Mouse (Mus musculus) right cerebral cortex, adult 18-20 months (tissue): ENCODE measurements around the gene Hmcn1.

ENCODE experiments used
- DNase-seq: peaks from one replicate; pipeline ENCODE4 v3.0.0; 2022; ENCODE audit warnings: mixed read lengths

The Hmcn1 gene

DNA sequence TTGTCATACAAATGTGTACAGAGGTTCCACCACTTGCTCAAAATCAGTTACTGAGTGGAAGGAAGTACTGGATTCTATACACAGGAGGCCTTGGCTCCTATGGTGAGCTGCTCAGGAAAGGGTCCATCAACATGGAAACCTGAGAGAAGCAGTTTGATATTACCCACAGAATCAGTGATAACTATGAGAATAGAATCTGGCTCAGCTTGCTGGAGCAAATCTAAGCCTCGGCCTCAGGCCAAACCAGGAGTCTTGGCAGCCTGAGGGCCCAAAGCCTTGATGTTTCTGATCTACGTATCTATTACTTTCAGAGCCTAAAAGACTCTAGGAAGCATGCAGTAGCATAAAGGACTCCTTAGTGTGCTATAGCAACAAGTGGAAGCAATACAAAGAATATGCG is 220.3 kb downstream of the Hmcn1 start:
- DNase-seq: no peak

DNA sequence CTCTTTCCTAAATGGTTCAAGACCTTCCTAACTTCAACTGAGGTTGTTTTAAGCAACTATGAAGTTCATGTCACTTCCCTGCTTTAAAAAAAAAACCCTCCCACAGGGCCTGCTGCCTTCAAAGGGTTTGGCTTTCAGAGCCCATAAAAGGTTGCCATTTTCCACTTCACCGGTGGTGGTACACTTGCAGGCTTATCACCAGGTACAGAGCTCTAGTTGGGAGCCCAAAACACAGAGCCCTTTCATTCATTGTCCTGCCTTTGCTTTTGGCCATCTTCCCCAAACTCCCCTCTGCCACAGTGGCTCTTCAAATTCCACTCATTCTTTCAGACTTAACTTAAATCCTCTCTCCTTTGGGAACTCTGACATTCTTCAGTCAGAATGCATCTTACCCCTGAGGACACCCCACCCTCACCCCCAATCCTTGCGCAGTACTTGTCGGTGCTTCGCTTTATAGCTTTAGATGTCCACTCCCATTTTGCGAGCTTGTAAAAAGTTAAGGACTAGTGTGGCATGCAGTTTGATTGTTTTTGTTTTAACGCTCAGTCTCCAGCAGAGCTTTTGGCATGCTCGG is 222.2 kb downstream of the Hmcn1 start:
- no peak for DNase-seq

DNA sequence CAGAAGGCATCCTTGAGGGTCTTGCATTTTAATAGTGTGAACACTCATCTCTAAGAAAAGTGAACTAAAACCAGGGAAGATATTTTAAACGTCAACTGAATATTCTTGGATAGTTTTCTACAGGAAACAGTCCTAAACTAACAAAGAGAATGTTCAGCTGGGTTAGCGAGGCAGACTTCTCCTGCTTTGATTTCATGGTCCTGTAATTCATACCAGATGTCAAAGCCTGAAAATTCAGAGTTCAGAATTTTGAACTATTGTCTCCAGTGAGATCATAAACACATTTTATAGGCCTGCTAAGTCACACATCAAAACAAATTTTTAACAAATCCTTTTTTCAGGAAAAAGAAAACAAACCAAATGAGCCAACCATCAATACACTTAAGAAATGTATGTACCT is 223.4 kb downstream of the Hmcn1 start:
- DNase-seq: no peak

DNA sequence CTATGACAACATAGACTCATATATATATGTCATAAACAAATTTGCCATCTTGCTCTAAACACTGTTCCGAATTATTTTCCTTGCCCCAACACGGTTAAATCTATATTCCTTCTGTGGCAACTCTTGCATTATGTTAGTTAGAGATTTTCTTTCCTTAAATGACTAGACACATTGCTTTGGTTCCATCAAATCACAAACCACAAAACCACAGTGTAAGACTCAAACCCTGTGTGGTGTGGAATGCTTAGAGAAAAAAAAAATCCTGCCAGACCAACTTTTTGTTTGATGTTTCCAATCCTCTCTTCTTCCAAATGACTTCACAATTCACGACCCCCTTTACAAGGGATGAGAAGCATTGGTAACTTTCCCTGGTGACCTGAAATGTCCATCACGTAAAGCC is 231.6 kb downstream of the Hmcn1 start:
- no peak for DNase-seq

DNA sequence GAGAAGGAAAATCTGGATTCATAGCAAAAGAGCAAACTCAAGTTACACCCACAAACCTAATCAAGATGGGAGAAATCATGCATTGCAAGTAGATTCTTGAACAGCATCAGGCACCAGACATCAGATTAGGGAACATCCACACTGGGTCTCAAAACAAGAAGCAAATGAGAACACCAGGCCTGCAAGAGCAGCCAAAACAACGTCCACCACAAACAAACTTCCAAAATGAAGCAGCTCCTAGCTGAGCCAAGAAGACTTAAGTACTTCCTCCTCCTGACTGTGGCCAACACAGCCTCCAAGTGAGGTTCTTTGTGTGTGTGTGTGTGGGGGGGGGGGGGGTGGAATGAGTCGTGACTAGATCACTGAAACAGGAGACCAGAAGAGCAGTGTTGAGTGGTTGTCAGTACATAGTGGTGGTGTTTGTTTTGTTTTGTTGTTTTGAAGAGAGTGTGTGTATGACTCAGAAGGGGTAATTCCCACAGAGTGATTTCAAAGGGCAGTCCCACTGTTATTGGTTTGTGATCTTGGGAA is 232.4 kb downstream of the Hmcn1 start:
- DNase-seq: no peak

DNA sequence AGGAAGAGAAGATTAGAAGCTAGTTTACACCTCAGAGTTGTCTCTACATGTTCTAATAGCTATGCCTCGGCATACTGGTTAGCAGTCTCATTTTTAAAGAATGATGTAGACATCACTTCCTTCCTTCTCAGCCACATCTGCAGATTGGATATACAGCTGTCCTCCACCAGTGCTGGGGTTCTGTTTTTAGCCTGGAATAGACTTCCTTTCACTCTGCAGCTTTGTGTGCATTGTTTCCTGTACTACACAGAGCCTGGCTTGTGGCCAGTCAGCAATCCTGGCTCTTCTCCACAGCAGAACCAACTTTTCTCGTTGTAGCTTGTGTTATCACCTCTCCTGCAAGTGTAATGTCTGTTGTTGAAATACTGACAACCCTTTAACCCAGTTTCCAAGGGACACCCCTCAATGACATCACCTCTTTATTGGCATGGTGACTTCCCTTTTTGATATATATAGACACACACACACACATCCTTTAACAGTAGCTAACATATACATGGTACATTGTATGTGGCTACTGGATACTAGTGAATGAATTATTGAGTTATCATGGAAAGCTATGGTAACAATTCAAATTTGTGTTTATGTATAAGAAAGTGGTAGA is 233.7 kb downstream of the Hmcn1 start:
- DNase-seq: no peak

DNA sequence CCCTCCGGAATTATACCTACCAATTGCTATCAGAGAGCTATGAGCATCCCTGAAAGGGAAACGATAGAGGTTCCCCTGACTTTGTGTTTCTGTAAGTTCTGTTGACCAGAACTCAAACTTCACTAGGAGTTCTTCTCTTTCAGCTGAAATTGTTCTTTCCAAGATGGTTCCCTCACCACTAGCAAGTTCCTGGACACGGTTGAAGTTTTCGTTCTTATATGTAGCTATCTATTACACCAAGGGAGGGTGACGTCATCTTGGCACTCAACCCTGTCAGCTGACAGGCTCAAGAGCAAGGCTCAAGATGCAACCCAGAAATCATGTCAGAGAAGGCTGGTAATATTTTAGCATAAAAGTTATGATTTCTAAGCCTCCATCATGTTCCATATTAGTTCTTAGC is 239.3 kb downstream of the Hmcn1 start:
- no peak for DNase-seq

DNA sequence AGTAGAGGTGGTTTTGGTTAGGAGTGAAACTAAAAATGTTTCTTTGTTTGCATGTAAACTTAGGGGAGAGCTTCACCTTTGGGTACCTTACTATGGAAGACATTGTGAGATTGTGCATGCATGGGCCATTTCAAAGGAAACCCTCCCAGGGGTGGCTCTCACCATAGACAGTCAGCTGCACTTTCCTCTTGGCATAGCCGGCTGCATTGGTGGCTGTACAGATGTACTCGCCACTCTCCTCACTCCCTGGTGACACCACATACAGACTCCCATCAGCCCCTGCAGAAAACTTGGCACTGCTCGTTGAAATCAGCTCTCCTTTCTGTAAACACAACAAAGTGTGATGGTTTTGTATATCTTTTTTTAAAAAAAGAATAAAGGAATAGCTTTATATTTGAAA is 244.5 kb downstream of the Hmcn1 start:
- DNase-seq: no peak

DNA sequence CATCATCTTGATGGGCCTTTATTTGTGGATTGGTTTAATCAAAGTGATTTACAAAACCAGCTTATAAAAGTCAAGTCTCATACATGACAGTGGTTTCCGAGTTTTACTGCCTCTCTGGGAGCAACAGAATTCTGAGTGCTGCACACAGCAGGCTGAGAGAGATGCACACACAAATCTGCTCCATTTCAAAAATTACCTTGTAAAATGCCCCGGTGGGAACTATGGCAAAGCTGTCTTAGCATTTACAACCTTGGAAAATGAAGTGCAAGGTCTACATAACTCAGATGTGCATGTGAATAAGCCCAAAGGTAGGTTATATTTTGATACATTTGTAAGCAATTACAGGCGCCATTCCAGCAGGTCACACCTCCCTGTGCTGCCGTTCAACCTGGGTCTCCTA is 245.5 kb downstream of the Hmcn1 start:
- no peak for DNase-seq

DNA sequence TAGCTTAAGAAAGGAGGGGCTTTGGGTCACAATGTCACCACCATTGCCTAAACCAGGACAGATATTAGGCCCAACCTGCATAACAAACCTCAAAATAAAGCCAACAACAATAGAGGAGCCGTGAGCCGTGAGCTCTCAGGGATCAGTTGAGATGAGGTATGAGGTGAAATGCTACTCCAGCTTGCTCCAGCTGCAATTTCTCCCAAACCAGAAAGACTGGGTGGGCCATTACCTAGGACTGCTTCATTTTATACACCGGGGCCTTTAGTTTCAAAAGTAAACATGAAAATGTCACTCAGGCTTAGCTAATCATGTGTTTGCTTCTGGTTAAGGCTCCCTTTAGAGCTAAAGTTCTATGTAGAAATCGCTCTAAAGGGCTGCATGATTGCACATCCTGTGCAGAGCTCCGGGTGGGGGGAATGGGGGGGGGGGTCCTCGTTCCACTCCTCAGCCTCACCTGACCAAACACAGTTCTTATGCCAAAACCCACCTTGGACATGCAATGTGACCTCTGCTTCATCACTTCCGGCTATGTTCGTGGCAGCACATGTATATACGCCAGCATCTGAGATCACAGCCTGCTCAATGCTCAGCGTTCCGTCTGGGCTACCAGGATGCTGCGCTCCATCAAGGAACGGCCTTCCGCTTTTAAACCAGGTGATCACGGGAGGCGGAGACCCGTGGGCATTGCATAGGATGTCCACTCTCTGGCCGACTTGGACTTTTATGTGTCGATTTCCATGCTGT is 250.0 kb downstream of the Hmcn1 start:
- DNase-seq: no peak

DNA sequence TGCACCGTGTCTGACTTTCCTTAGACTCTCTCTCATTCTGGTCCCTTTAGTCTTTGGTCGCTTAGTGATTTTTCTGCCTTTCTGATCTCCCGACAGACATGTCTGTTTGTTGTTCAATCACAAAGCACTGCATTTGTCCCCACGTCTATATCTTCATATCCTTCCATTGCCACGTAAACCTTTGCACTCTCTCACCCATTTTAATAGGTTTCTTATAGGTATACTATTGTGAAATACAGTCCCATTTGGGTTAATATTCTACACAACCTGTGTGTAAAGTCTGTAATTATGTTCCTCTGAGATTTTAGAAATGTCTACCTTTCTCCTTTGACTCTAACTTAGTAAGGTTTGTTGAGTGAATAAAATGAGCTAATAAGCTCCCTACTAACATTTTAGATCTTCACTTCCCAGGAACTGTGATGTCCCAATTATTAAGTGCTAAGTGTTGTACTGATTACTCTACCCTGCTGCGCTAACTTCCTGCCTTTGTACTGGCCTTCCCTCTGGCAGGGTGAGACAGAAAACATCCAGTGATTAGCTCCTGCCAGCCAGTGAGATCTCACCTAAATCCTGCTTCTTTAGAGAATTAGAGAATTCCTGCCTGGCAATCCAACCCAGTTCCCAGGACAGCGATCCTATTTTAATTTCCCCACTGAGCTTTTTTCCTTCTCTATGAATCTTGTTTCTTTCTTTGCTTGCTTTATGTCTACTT is 250.7 kb downstream of the Hmcn1 start:
- DNase-seq: no peak

DNA sequence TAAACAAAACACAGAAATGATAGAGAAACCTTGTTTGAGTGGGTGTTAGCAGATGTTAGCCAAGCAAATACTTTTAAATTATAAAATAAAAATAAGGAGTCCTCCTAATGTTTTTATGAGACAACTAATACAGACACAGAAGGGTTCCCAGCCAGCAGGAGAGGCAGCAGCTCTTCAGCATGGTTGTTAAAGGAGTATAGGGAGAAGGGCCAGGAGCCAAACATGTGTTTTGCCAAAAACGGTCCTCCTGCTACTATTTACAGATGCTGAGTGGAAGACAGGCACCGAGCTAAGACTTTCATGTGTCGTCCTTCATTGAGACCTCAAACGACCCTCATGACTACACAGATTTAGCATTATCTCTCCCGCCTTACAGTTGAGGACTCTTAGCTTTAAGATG is 281.8 kb downstream of the Hmcn1 start:
- DNase-seq: no peak

DNA sequence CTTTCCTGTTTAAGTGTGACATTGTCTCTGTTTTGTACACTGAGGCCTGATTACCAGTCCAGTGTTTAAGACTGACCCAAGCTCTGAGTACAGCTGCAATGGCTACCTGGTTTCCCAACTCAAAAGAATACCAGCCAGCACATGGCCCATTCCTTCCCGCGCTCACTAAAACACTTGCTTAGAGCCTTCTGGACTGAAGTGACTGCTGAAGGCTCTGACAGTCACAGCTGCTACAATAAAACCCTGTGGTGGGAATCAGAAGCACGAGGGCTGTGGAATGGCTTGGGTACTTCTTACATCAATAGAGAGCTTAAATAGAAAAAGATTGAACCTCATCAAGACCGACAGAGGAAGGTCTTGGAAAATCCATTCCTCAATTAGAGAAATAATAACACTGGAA is 286.7 kb downstream of the Hmcn1 start:
- no peak for DNase-seq

DNA sequence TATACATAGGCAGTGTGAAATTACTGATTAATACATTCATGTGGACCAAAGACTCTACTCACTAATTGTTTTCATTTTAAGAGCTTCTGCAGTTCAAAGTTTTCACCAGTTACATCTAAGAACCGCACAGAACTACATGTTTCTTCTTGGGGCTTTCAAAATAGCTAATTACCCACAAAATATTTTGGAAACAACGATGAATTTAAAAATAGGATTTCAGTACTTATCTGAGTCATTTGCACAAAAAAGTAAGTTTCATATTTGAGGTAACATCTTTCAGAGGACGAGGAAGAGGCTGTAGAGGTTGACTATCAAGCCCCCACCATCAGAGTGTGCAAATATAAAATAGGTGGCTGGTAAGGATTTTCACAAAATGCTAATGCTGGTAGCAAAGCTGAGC is 295.5 kb downstream of the Hmcn1 start:
- no peak for DNase-seq

DNA sequence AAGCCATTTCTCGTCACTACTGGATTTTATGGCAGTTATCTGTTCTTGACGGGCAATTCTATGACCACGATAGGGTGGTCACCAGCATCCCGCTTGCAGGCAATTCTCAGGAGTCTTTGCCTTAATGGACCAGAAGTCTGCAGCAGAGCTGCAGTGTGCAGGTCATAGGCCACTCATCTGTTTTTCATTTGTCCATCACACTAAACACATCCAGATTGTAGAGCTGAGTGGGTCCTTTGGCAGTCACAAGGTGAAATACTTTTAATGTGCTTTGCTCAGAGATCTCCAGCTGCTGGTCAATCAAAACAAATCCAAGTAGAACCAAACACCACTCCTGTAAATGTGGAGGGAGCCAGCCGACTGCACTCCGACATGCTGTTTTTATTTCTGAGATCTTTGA is 311.2 kb downstream of the Hmcn1 start:
- DNase-seq: no peak

DNA sequence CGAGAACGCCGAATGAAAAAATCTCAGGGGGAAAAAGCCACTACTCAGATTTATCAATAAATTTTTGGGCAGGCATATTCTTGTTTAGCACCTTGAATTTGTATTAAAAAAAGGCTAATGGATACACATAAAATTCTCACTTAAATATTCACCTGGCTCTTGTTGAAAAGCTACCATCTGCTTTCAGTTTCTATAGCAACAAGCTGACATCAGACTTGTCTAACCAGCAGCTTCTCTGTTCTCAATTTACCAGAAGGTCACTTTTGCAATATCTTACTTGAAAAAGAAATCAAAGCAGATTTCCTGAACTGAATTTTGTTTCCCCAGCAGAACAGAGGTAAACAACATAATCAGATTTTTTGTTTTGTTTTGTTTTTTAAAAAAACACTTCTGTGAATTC is 311.8 kb downstream of the Hmcn1 start:
- no peak for DNase-seq

DNA sequence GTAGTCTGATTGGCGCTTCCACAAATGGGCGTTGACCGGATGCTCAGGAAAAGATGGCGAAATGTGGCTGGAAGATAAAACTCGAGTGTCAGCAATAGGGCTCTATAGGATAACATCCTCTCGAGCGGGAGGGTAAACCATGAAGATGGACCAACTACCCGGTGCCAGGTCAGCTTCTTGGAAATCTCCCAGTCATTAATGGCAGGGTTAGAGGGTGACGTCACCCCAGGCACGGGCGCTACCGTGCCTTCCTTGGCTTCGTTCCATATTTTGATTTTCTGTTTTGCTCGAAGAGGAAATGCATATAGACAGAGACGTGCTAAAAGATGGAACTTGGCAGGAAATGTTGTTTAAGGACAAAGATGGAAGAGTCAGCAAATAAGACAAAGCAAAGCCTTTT is 312.2 kb downstream of the Hmcn1 start:
- DNase-seq: no peak

DNA sequence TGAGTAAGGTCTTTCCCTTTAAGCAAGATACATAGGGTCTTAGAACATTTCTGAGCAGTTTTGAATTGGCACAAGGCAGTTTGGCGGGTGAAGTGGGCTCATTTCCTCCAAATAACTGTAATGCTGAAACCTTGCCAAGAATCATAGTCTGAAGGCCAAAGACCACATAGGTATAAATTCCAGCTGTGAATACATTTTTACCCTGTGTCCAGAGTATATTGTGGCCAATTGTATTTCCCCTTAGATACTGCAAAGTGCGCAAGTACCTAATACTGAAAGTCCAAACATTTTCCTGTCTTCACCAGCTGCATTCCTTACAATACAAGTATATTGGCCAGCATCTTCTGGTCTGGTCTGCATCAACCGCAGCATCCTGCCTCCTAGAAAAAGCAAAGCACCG is 312.9 kb downstream of the Hmcn1 start:
- DNase-seq: no peak

DNA sequence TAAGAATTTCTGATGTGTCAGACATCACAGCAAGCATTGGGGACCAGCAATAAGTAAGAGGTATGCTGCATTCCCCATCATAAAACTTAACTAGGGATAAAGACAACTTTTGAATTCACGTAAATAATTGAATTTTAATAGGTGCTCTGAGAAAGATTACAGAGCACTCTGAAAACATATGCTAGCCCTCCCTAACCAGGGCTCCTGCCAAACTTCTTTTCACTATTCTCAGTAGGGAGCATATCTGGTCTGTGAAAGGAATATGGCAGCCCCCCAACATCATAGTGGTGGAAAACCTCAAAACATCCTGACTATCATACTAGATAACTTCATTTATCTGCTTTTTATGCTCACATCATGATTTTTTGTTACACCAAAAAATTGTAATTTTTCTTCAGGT is 347.9 kb downstream of the Hmcn1 start:
- DNase-seq: no peak

DNA sequence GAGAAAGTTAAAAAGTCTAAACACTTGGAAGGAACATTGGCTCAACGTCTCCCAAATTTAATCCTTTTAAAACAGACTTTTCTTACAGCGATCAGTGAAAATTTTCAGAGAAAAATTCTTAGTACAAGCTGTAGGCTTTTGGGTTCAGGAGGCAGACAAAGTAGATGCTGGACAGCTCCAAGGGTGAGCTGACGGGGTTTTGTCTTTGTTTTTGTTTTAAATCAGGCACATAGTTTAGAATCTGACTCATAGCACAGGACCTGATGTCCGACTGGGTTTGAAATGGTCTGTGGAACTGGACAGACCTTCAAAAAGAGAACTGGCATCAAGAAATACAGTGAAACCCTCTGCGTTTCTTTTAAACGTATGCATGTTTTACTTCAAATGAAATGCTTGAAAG is 353.7 kb downstream of the Hmcn1 start:
- DNase-seq: no peak

DNA sequence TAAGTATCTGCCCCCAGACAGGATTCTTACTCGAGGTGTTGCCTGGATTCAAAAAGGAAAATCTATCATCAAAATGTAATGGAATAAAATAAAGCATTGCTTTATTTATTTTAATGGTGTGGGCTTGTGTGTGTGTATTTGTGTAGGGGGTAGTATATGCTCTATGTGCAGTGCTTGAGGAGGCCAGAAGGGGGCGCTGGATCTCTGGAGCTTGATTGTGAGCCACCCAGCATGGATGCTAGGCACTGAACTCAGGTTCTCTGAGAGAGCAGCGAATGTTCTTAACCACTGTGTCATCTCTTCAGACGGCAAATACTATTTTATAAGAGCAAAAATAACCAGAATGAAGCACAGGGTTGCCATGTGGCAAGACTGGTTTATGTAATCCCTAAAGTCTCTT is 360.7 kb downstream of the Hmcn1 start:
- DNase-seq: no peak

DNA sequence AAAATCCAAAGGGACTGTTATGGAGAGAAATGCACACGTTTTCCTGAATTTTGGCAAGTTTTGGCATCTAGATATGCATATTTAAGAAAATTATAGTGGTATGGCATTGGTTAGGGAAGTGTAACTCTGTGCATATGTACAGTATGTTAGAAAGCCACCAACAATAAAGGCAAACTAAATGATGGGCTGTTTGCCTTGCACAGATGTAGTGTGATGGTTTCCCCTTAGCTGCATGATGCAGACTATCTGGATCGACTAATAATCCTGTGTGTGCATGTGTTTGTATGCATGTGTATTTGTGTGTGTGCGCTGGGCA is 361.4 kb downstream of the Hmcn1 start:
- no peak for DNase-seq

DNA sequence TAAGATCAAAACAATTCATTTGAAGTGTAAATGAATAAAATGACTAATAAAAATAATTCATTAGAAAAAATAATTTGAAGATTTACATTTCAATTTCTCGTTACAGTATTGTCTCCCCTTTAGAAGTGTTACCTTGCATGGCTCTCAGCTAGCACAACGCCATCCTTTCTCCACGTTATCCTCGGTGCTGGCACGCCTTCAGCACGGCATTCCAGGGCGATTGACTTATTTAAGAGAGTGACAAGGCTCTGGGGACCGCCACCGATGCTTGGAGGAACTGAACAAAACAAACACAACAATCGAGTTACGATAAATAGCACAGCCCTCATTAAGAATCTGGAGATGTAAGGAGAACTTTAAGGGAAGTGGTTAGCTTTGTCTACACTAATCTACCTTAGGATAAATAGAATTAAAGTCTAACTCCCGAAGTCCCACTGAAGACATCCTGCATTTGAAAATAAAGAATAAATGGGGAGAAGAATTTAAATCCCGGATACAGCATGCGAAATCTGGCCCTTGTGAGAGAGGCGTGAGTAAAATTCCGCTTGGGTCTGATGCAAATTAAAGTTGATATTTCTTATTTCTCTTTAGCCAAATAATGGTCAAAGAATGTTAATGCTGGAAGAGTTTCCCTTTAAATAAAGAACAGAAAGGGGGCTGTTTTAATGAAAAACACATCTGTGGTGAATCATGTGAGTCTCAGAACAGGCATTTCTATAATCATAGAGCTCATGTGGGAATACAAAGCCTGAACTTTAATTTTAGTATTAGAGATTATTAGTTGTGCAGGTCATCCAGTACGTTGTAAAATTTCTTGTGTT is 362.0 kb downstream of the Hmcn1 start:
- DNase-seq: no peak
